Mouse (Mus musculus): ENCODE data around the gene Adcy6.

Adcy6 gene

GRCm38 (mm10) chr15:98568256-98569033, 41.4 kb downstream of the Adcy6 start:
- in situ Hi-C loops (cut with MboI; ENCODE audit: low sequenced_read_pairs), result no loop called here

GRCm38 (mm10) chr15:98567278-98568134, 42.4 kb downstream of the Adcy6 start:
- in situ Hi-C loops (cut with MboI; ENCODE audit: low sequenced_read_pairs), result no loop called here

GRCm38 (mm10) chr15:98566973-98567277, 43.0 kb downstream of the Adcy6 start:
- in situ Hi-C loops (cut with MboI; ENCODE audit: low sequenced_read_pairs), result no loop called here

- in situ Hi-C loops (cut with MboI; ENCODE audit: low sequenced_read_pairs), result no loop called here
Observed at GRCm38 (mm10) chr15:98557186-98557585, 52.7 kb downstream of the Adcy6 start.

- in situ Hi-C loops (cut with MboI; ENCODE audit: low sequenced_read_pairs), result no loop called here
Observed at GRCm38 (mm10) chr15:98555881-98556280, 54.0 kb downstream of the Adcy6 start.

GRCm38 (mm10) chr15:98552758-98553157, 57.1 kb downstream of the Adcy6 start:
- in situ Hi-C loops (cut with MboI; ENCODE audit: low sequenced_read_pairs), result no loop called here

GRCm38 (mm10) chr15:98546843-98547242, 63.0 kb downstream of the Adcy6 start:
- in situ Hi-C loops (cut with MboI; ENCODE audit: low sequenced_read_pairs), result no loop called here

- in situ Hi-C loops (cut with MboI; ENCODE audit: low sequenced_read_pairs), result no loop called here
Observed at GRCm38 (mm10) chr15:98545151-98545550, 64.7 kb downstream of the Adcy6 start.

GRCm38 (mm10) chr15:98543341-98543740, 66.5 kb downstream of the Adcy6 start:
- in situ Hi-C loops (cut with MboI; ENCODE audit: low sequenced_read_pairs), result no loop called here

GRCm38 (mm10) chr15:98541064-98541463, 68.8 kb downstream of the Adcy6 start:
- in situ Hi-C loops (cut with MboI; ENCODE audit: low sequenced_read_pairs), result no loop called here

Measured in CH12F3 (cell line).